8 mouse cellular contexts compared by ENCODE assay signal in genomic region chr10:116768642-116769041, GRCm38 (mm10).
DNase-seq lines count a peak whose midpoint lies in the region; ATAC-seq and TF ChIP-seq lines count a peak whose summit lies in the region.

No protein-coding gene starts in this region.

- H3K27ac ChIP-seq in midbrain, embryonic 13.5 days: no peak overlapping the region
- H3K27ac ChIP-seq in midbrain, embryonic 15.5 days: no peak overlapping the region
- peak overlapping the region; percentile 38 for H3K27ac ChIP-seq in heart, postnatal 0 days (ENCODE audit: low read depth)

- no peak overlapping the region for H3K4me2 ChIP-seq in midbrain, embryonic 13.5 days (replicated peaks)
- H3K4me2 ChIP-seq in midbrain, embryonic 15.5 days: no peak overlapping the region
- H3K4me2 ChIP-seq in heart, postnatal 0 days (ENCODE audit: low read depth, low read length): no peak overlapping the region

- WGBS in midbrain, embryonic 13.5 days: 64% methylated on average over 13 of the region's 13 CpGs
- 58% methylated on average over 13 of the region's 13 CpGs for WGBS in midbrain, embryonic 15.5 days
- WGBS in heart, postnatal 0 days: 28% methylated on average over 13 of the region's 13 CpGs

- peak; percentile 51 for DNase-seq in embryo, embryonic 11 days
- no peak for DNase-seq in embryo, embryonic 10.5 days (ENCODE audit: low spot score)
- DNase-seq in heart, postnatal 0 days (ENCODE audit: low spot score): no peak
- DNase-seq in retina, embryonic 14.5 days (ENCODE audit: low spot score): peak; percentile 27
- DNase-seq in thymus, postnatal 10 days (ENCODE audit: low spot score in 2 of 2): no peak
- DNase-seq in layer of hippocampus, adult 8-10 months (ENCODE audit: low spot score in 2 of 2): no peak

- no peak for TF ChIP-seq EP300 in heart, postnatal 0 days (IDR thresholded peaks at IDR 0.05; ENCODE audit: low read depth)

- no peaks in the 10 kb centered on the region for H3K9me3 ChIP-seq in midbrain, embryonic 13.5 days
- H3K9me3 ChIP-seq in midbrain, embryonic 15.5 days: no peaks in the 10 kb centered on the region
- 0 out of 2 replicates have a peak, but pooled peaks cover 4% of the 10 kb centered on the region for H3K9me3 ChIP-seq in heart, postnatal 0 days (replicated peaks; ENCODE audit: control insufficient read depth, low read length)

- ATAC-seq in midbrain, embryonic 13.5 days: peak; percentile 48; the same call in 1 of the 2 replicates
- no peak for ATAC-seq in midbrain, embryonic 15.5 days (replicated peaks)
- no peak for ATAC-seq in heart, postnatal 0 days (ENCODE audit: insufficient read depth, low read depth)

- H3K4me1 ChIP-seq in midbrain, embryonic 13.5 days (replicated peaks): peaks cover 3% of the 10 kb centered on the region; the same call in 1 of the 2 replicates
- 0 out of 2 replicates have a peak, but pooled peaks cover 3% of the 10 kb centered on the region for H3K4me1 ChIP-seq in midbrain, embryonic 15.5 days
- peaks cover 16% of the 10 kb centered on the region for H3K4me1 ChIP-seq in heart, postnatal 0 days (ENCODE audit: control insufficient read depth, insufficient read depth)

- H3K9ac ChIP-seq in midbrain, embryonic 13.5 days (replicated peaks): no peak overlapping the region
- H3K9ac ChIP-seq in midbrain, embryonic 15.5 days: no peak overlapping the region
- no peak overlapping the region for H3K9ac ChIP-seq in heart, postnatal 0 days (replicated peaks; ENCODE audit: low read depth, low read length)

- H3K27me3 ChIP-seq in midbrain, embryonic 13.5 days: no peaks in the 10 kb centered on the region
- H3K27me3 ChIP-seq in midbrain, embryonic 15.5 days (replicated peaks): no peaks in the 10 kb centered on the region
- no peaks in the 10 kb centered on the region for H3K27me3 ChIP-seq in heart, postnatal 0 days (ENCODE audit: control insufficient read depth, insufficient read depth, low read length)

- no peak for TF ChIP-seq CTCF in heart, postnatal 0 days (IDR thresholded peaks at IDR 0.05; ENCODE audit: low read depth)

- H3K36me3 ChIP-seq in midbrain, embryonic 13.5 days: no peaks in the 10 kb centered on the region
- H3K36me3 ChIP-seq in midbrain, embryonic 15.5 days (replicated peaks): no peaks in the 10 kb centered on the region
- H3K36me3 ChIP-seq in heart, postnatal 0 days (replicated peaks; ENCODE audit: control insufficient read depth, insufficient read depth, low read length): no peaks in the 10 kb centered on the region

- no peak overlapping the region for H3K4me3 ChIP-seq in midbrain, embryonic 13.5 days (replicated peaks)
- H3K4me3 ChIP-seq in midbrain, embryonic 15.5 days: no peak overlapping the region
- no peak overlapping the region for H3K4me3 ChIP-seq in heart, postnatal 0 days (ENCODE audit: low read depth, low read length)

Comparison
In these comparisons a context has a peak if more than half of its experiments do, and no peak if none do; other contexts are left out.
1. DNase-seq: peak in embryo, embryonic 11 days (single experiment) and retina, embryonic 14.5 days (single experiment); none in embryo, embryonic 10.5 days (single experiment), heart, postnatal 0 days (single experiment), thymus, postnatal 10 days (0 of 2) and layer of hippocampus, adult 8-10 months (0 of 2).